Mouse (Mus musculus) forebrain, embryonic 14.5 days (tissue): ENCODE data around the gene Zfp683. TPM values are rescaled to one million over a fixed set of nuclear protein-coding genes. Genes with fewer than 3 reads are reported as not detected.
A peak's percentile ranks its signal among the peaks of the same experiment; 100 is the strongest.

ENCODE experiments used
- ATAC-seq: fragments of 200-750 bp; cut with Nextera tagmentation; 2 replicates; pipeline ENCODE4 v1.8.0; 2017; ENCODE audit warnings: mild to moderate bottlenecking, moderate library complexity
- DNase-seq: peaks from one replicate; pipeline ENCODE4 v3.0.0-alpha.2; 2015; ENCODE audit warnings: low spot score
- H3K27ac ChIP-seq: fragments of 300-500 bp; sonication (generic); 2 replicates; pipeline ENCODE4 v1.5.1; 2014; ENCODE audit warnings: low read depth, mild to moderate bottlenecking, control low read depth, low read length, moderate library complexity
- H3K27me3 ChIP-seq: fragments of 300-500 bp; sonication (generic); replicated peaks from 2 replicates; pipeline ENCODE4 v1.6.1; 2014; ENCODE audit warnings: low read length, control low read depth, mixed read lengths; ENCODE audit not compliant: control insufficient read depth, insufficient read depth
- H3K36me3 ChIP-seq: fragments of 300-500 bp; sonication (generic); 2 replicates; pipeline ENCODE4 v1.6.1; 2014; ENCODE audit warnings: low read length, control low read depth; ENCODE audit not compliant: control insufficient read depth, insufficient read depth
- H3K4me1 ChIP-seq: fragments of 300-500 bp; sonication (generic); 2 replicates; pipeline ENCODE4 v1.6.1; 2014; ENCODE audit warnings: antibody characterized with exemption, low read length, control low read depth; ENCODE audit not compliant: control insufficient read depth, insufficient read depth
- H3K4me2 ChIP-seq: fragments of 300-500 bp; sonication (generic); 2 replicates; pipeline ENCODE4 v1.6.1; 2014; ENCODE audit warnings: mild to moderate bottlenecking, control low read depth, low read length
- H3K4me3 ChIP-seq: fragments of 300-500 bp; sonication (generic); 2 replicates; pipeline ENCODE4 v1.5.1; 2014; ENCODE audit warnings: low read depth, low read length, control low read depth
- H3K9ac ChIP-seq: fragments of 300-500 bp; sonication (generic); 2 replicates; pipeline ENCODE4 v1.6.1; 2014; ENCODE audit warnings: mild to moderate bottlenecking, low read length, control low read depth, moderate library complexity
- H3K9me3 ChIP-seq: fragments of 300-500 bp; sonication (generic); replicated peaks from 2 replicates; pipeline ENCODE4 v1.6.1; 2016; ENCODE audit warnings: low read length, control low read depth, mixed read lengths; ENCODE audit not compliant: control insufficient read depth
- WGBS: fragments of 180-500 bp; shearing (Covaris S2); extraction: QIAGEN DNeasy Blood & Tissue Kit; methylation state at CpG from one replicate; pipeline ENCODE4 v1.1.7; 2014; 5-methylcytosine and 5-hydroxymethylcytosine counted together
- polyA plus RNA-seq: library from polyadenylated mRNA; unstranded; fragments of >200 nt; fragmentation: Nextera tagmentation; extraction: Ambion mirVana; gene quantifications from 2 replicates; pipeline ENCODE4 v1.2.1, GENCODE M21; 2014

The Zfp683 gene
- polyA plus RNA-seq, 1 experiment from 2014 or later, result not detected

GRCm38 (mm10) chr4:134041317-134042123 lies 12.1 kb upstream of the Zfp683 start:
- Histone ChIP-seq H3K4me1 (no peaks in the 10 kb centered on the region), H3K9ac (no peak overlapping the region), H3K9me3 (no peaks in the 10 kb centered on the region), H3K36me3 (no peaks in the 10 kb centered on the region), H3K27me3 (no peaks in the 10 kb centered on the region), H3K27ac (no peak overlapping the region), H3K4me3 (no peak overlapping the region), H3K4me2 (no peak overlapping the region)
- 60% methylated on average over 9 of the region's 9 CpGs for WGBS
- DNase-seq, result peak; percentile 60
- no peak for ATAC-seq

DNA sequence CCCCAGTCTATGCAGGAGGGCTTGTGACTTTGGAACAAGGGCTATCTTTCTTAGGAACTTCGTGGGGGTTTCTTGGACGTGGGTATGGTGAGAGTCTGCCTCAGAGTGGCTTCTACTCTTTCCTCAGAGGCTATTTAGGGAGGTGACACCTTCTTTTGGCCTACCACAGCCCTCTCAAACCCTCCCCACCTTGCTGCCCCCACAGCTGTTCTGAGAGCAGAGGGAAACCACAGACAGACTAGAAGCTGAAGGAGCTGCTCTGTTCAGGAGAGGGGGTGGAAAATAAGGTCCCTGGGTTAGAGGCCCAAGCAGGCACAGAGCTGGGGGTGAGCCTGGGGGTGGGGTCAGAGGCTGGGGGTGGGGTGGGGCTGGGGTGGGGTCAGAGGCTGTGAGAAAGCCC lies 10.6 kb upstream of the Zfp683 start:
- H3K4me1 ChIP-seq, result no peaks in the 10 kb centered on the region
- ATAC-seq (no peak), DNase-seq (no peak)
- H3K27me3 ChIP-seq, result no peaks in the 10 kb centered on the region
- H3K9ac ChIP-seq, result no peak overlapping the region
- H3K4me2 ChIP-seq, result no peak overlapping the region
- H3K4me3 ChIP-seq, result no peak overlapping the region
- H3K27ac ChIP-seq, result no peak overlapping the region
- WGBS, result 64% methylated on average over 2 of the region's 2 CpGs
- H3K9me3 ChIP-seq, result no peaks in the 10 kb centered on the region
- H3K36me3 ChIP-seq, result no peaks in the 10 kb centered on the region

DNA sequence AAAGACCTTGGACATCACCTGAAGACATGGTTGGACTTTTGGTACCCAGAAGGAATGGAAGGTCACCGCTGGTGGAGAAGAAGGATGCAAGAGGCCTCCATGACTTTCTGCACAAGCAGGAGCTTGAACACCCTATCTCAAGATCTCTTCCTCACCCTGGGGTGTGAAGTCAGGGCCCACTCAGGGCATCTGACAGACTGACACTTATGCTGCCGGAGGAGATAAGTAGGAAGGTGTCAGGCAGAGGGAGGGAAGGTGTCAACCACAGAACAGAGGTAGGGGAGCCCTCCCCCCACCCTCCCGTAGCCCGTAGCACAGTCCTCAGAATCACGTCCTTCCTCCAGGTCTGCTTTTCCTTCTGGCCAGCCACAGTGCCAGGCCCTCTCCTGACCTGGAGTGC lies 6.0 kb upstream of the Zfp683 start:
- ATAC-seq (no peak), DNase-seq (no peak)
- no peak overlapping the region for H3K9ac ChIP-seq
- H3K4me2 ChIP-seq, result no peak overlapping the region
- no peaks in the 10 kb centered on the region for H3K36me3 ChIP-seq
- H3K4me3 ChIP-seq, result no peak overlapping the region
- H3K27me3 ChIP-seq, result no peaks in the 10 kb centered on the region
- WGBS, result 88% methylated on average over 5 of the region's 5 CpGs
- peaks cover under 1% of the 10 kb centered on the region; the same call in 1 of the 2 replicates for H3K4me1 ChIP-seq
- no peaks in the 10 kb centered on the region for H3K9me3 ChIP-seq
- no peak overlapping the region for H3K27ac ChIP-seq

- 83% methylated on average over 5 of the region's 5 CpGs for whole genome bisulfite sequencing
- H3K9me3 ChIP-seq, result no peaks in the 10 kb centered on the region
- no peak overlapping the region for H3K27ac ChIP-seq
- ATAC-seq (no peak), DNase-seq (no peak)
- no peak overlapping the region for H3K9ac ChIP-seq
- no peaks in the 10 kb centered on the region for H3K27me3 ChIP-seq
- no peaks in the 10 kb centered on the region for H3K36me3 ChIP-seq
- H3K4me3 ChIP-seq, result no peak overlapping the region
- H3K4me2 ChIP-seq, result no peak overlapping the region
- peaks cover 3% of the 10 kb centered on the region; the same call in 1 of the 2 replicates for H3K4me1 ChIP-seq
These were observed 1.7 kb upstream of the Zfp683 start for GRCm38 (mm10) chr4:134051912-134052311.

DNA sequence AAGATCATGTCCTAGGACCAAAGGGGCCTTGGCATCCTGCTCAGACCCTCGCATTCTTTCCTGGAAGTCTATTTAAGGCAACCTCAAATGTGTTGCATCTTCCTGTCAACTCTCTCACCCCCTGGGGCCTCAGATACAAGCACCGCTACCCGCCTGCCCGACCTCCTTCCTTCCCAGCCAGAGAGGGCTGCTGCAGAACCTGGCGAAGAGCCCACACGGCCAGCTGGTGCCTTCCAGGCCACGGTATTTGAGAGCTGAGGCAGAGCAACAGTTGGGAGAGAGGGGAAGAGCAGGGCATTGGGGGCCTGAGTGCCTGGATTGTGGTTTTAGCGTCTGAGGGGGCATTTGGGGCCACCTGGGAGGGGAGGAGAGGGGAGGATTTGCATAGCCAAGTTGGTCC lies 1.1 kb upstream of the Zfp683 start:
- DNase-seq (peak; percentile 74), ATAC-seq (no peak)
- Histone ChIP-seq H3K36me3 (no peaks in the 10 kb centered on the region), H3K27me3 (no peaks in the 10 kb centered on the region), H3K4me3 (no peak overlapping the region), H3K4me2 (no peak overlapping the region), H3K4me1 (peaks cover 3% of the 10 kb centered on the region; the same call in 1 of the 2 replicates), H3K9me3 (no peaks in the 10 kb centered on the region), H3K27ac (no peak overlapping the region), H3K9ac (no peak overlapping the region)
- WGBS, result 25% methylated on average over 8 of the region's 8 CpGs

GRCm38 (mm10) chr4:134058166-134058715 lies 4.6 kb downstream of the Zfp683 start:
- no peak for ATAC-seq
- no peak overlapping the region for H3K27ac ChIP-seq
- no peaks in the 10 kb centered on the region for H3K9me3 ChIP-seq
- H3K4me2 ChIP-seq, result no peak overlapping the region
- H3K27me3 ChIP-seq, result no peaks in the 10 kb centered on the region
- no peaks in the 10 kb centered on the region for H3K4me1 ChIP-seq
- DNase-seq, result no peak
- H3K36me3 ChIP-seq, result no peaks in the 10 kb centered on the region
- 40% methylated on average over 14 of the region's 14 CpGs for WGBS
- H3K4me3 ChIP-seq, result no peak overlapping the region
- no peak overlapping the region for H3K9ac ChIP-seq

DNA sequence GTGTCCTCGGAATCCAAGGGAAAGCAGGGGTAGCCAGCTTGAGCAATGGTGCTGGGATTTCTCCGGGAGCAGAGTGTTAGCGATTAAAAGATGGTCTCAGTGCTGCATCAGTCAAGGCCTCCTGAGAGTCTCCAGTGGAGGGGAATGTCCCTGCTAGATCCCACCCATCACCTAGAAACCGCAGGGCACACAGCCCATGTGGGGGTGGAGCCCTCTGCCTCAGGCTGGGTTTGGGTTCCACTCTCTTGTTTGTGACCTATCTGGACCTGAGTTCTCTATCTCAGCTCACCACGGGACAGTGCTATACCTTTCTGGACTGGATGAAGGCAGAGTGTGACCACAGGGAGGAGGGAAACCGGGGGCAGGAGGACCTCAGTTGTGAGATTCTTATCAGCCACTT lies 5.3 kb downstream of the Zfp683 start:
- H3K4me3 ChIP-seq, result no peak overlapping the region
- H3K36me3 ChIP-seq, result no peaks in the 10 kb centered on the region
- 94% methylated on average over 6 of the region's 6 CpGs for WGBS
- H3K9ac ChIP-seq, result no peak overlapping the region
- no peak overlapping the region for H3K4me2 ChIP-seq
- H3K9me3 ChIP-seq, result no peaks in the 10 kb centered on the region
- no peak for ATAC-seq
- DNase-seq, result no peak
- no peaks in the 10 kb centered on the region for H3K27me3 ChIP-seq
- no peaks in the 10 kb centered on the region for H3K4me1 ChIP-seq
- H3K27ac ChIP-seq, result no peak overlapping the region

GRCm38 (mm10) chr4:134060135-134060865 lies 6.7 kb downstream of the Zfp683 start, which contains the start of gene Crybg2:
Crybg2 (plus strand) TSS chr4:134060815.
- H3K27ac ChIP-seq, result no peak within 1 kb of the TSS
- DNase-seq (no peak), ATAC-seq (no peak)
- H3K4me3 ChIP-seq, result no peak within 1 kb of the TSS
- no peak within 1 kb of the TSS for H3K4me2 ChIP-seq
- no peaks in the 10 kb centered on the region for H3K9me3 ChIP-seq
- WGBS, result 46% methylated on average over 28 of the region's 28 CpGs
- H3K4me1 ChIP-seq, result no peaks in the 10 kb centered on the region
- no peaks in the 10 kb centered on the region for H3K27me3 ChIP-seq
- no peaks in the 10 kb centered on the region for H3K36me3 ChIP-seq
- no peak within 1 kb of the TSS for H3K9ac ChIP-seq
